ENCODE assay signal across 25 mouse cellular contexts in genomic region chr8:84346421-84346820, GRCm38 (mm10). TPM values are rescaled to one million over a fixed set of nuclear protein-coding genes. Genes with fewer than 3 reads are reported as not detected.
DNase-seq lines count a peak whose midpoint lies in the region; ATAC-seq and TF ChIP-seq lines count a peak whose summit lies in the region.
"Had no signal": no experiment of that assay in that cellular context is flagged by ENCODE, and none has a peak within 500 bp of the region (broad histone marks: within the 10 kb centered on the region; RNA-seq: fewer than 3 reads in every experiment).

No protein-coding gene starts in this region.

- no peaks in the 10 kb centered on the region for H3K4me1 ChIP-seq in kidney, embryonic 16.5 days (ENCODE audit: insufficient read depth, low read length)
- no peaks in the 10 kb centered on the region for H3K4me1 ChIP-seq in forebrain, embryonic 16.5 days (replicated peaks; ENCODE audit: control insufficient read depth, insufficient read depth, low read length)
- no peaks in the 10 kb centered on the region for H3K4me1 ChIP-seq in neural tube, embryonic 15.5 days
- H3K4me1 ChIP-seq: embryonic facial prominence, embryonic 10.5 days; embryonic facial prominence, embryonic 15.5 days; forebrain, embryonic 13.5 days; heart, embryonic 10.5 days; heart, embryonic 15.5 days; lung, embryonic 15.5 days; neural tube, embryonic 12.5 days had no signal

- H3K4me3 ChIP-seq in kidney, embryonic 16.5 days (ENCODE audit: low read length) = no peak overlapping the region
- no peak overlapping the region for H3K4me3 ChIP-seq in C2C12 (ENCODE audit: insufficient read depth, poor library complexity, severe bottlenecking)
- no peak overlapping the region for H3K4me3 ChIP-seq in forebrain, embryonic 16.5 days (replicated peaks; ENCODE audit: low read length)
- no peak overlapping the region for H3K4me3 ChIP-seq in neural tube, embryonic 15.5 days (replicated peaks)
- H3K4me3 ChIP-seq: embryonic facial prominence, embryonic 10.5 days; embryonic facial prominence, embryonic 15.5 days; forebrain, embryonic 13.5 days; heart, embryonic 10.5 days; heart, embryonic 15.5 days; lung, embryonic 15.5 days; midbrain, embryonic 10.5 days; myocyte; neural tube, embryonic 12.5 days had no signal

- no peaks in the 10 kb centered on the region for H3K27me3 ChIP-seq in kidney, embryonic 16.5 days (ENCODE audit: insufficient read depth, low read length)
- H3K27me3 ChIP-seq in C2C12 (ENCODE audit: control insufficient read depth, insufficient read depth, insufficient read length) = peaks cover 17% of the 10 kb centered on the region
- no peaks in the 10 kb centered on the region for H3K27me3 ChIP-seq in forebrain, embryonic 16.5 days (replicated peaks; ENCODE audit: control insufficient read depth, insufficient read depth, low read length)
- no peaks in the 10 kb centered on the region for H3K27me3 ChIP-seq in neural tube, embryonic 15.5 days (replicated peaks)
- H3K27me3 ChIP-seq: lung, embryonic 15.5 days; neural tube, embryonic 12.5 days had no signal

- no peaks in the 10 kb centered on the region for H3K9me3 ChIP-seq in kidney, embryonic 16.5 days (ENCODE audit: low read length)
- H3K9me3 ChIP-seq in forebrain, embryonic 16.5 days (ENCODE audit: control insufficient read depth, low read length) = no peaks in the 10 kb centered on the region
- no peaks in the 10 kb centered on the region for H3K9me3 ChIP-seq in neural tube, embryonic 15.5 days (replicated peaks)
- H3K9me3 ChIP-seq: embryonic facial prominence, embryonic 10.5 days; embryonic facial prominence, embryonic 15.5 days; forebrain, embryonic 13.5 days; G1E; heart, embryonic 10.5 days; heart, embryonic 15.5 days; lung, embryonic 15.5 days; midbrain, embryonic 10.5 days; neural tube, embryonic 12.5 days had no signal

- no peak overlapping the region for H3ac ChIP-seq in C2C12 (ENCODE audit: control insufficient read depth, insufficient read length, low read depth)

- ATAC-seq in kidney, embryonic 16.5 days (ENCODE audit: low FRiP score, low TSS enrichment) = no peak
- ATAC-seq in forebrain, embryonic 16.5 days = no peak
- ATAC-seq in neural tube, embryonic 15.5 days (ENCODE audit: low FRiP score) = no peak
- ATAC-seq: forebrain, embryonic 13.5 days; hindbrain, embryonic 16.5 days had no signal

- no peaks in the 10 kb centered on the region for H3K79me2 ChIP-seq in C2C12 (ENCODE audit: control insufficient read depth, insufficient read depth)

- no peaks in the 10 kb centered on the region for H3K36me3 ChIP-seq in kidney, embryonic 16.5 days (ENCODE audit: insufficient read depth, low read length)
- no peaks in the 10 kb centered on the region for H3K36me3 ChIP-seq in C2C12 (ENCODE audit: control insufficient read depth, insufficient read depth)
- no peaks in the 10 kb centered on the region for H3K36me3 ChIP-seq in forebrain, embryonic 16.5 days (ENCODE audit: control insufficient read depth, insufficient read depth)
- no peaks in the 10 kb centered on the region for H3K36me3 ChIP-seq in neural tube, embryonic 15.5 days
- H3K36me3 ChIP-seq: embryonic facial prominence, embryonic 10.5 days; embryonic facial prominence, embryonic 15.5 days; G1E; heart, embryonic 10.5 days; heart, embryonic 15.5 days; lung, embryonic 15.5 days; midbrain, embryonic 10.5 days; neural tube, embryonic 12.5 days had no signal

- no peak for TF ChIP-seq CTCF in C2C12 (IDR thresholded peaks at IDR 0.05; ENCODE audit: control insufficient read depth, insufficient read depth, insufficient read length)

- no peak overlapping the region for H3K9ac ChIP-seq in kidney, embryonic 16.5 days (replicated peaks; ENCODE audit: low read length)
- no peak overlapping the region for H3K9ac ChIP-seq in forebrain, embryonic 16.5 days (replicated peaks; ENCODE audit: low read depth, low read length)
- H3K9ac ChIP-seq in neural tube, embryonic 15.5 days (replicated peaks) = no peak overlapping the region
- H3K9ac ChIP-seq: embryonic facial prominence, embryonic 15.5 days; forebrain, embryonic 13.5 days; heart, embryonic 15.5 days; lung, embryonic 15.5 days; neural tube, embryonic 12.5 days had no signal

- DNase-seq in kidney, adult 8-10 months = peak; percentile 10 to 20
- DNase-seq in 3T3-L1 (ENCODE audit: low read depth, low spot score) = peak; percentile 45
- DNase-seq in fat pad, adult 2 months (ENCODE audit: extremely low read depth, low read depth, low spot score) = peak; percentile 23
- DNase-seq in spleen, postnatal 36 days (ENCODE audit: low spot score in 2 of 2) = no peak
- DNase-seq: adrenal gland, postnatal 25 days; cerebellum, adult 18-20 months; gastrocnemius, postnatal 14 days; heart, adult 11 months; right cerebral cortex, postnatal 25 days had no signal

- 57% methylated on average over 4 of the region's 4 CpGs for WGBS in kidney, embryonic 16.5 days
- 63% methylated on average over 4 of the region's 4 CpGs for WGBS in forebrain, embryonic 16.5 days
- WGBS in neural tube, embryonic 15.5 days = 44% methylated on average over 4 of the region's 4 CpGs

- H3K4me2 ChIP-seq in kidney, embryonic 16.5 days (replicated peaks; ENCODE audit: low read depth, low read length) = no peak overlapping the region
- no peak overlapping the region for H3K4me2 ChIP-seq in forebrain, embryonic 16.5 days (ENCODE audit: low read length)
- H3K4me2 ChIP-seq in neural tube, embryonic 15.5 days = no peak overlapping the region
- H3K4me2 ChIP-seq: embryonic facial prominence, embryonic 15.5 days; forebrain, embryonic 13.5 days; heart, embryonic 15.5 days; liver, embryonic 11.5 days; lung, embryonic 15.5 days; neural tube, embryonic 12.5 days had no signal

- H3K27ac ChIP-seq in kidney, embryonic 16.5 days (ENCODE audit: low read length) = no peak overlapping the region
- no peak overlapping the region for H3K27ac ChIP-seq in forebrain, embryonic 16.5 days (ENCODE audit: low read length)
- no peak overlapping the region for H3K27ac ChIP-seq in neural tube, embryonic 15.5 days (replicated peaks)
- H3K27ac ChIP-seq: embryonic facial prominence, embryonic 10.5 days; embryonic facial prominence, embryonic 15.5 days; forebrain, embryonic 13.5 days; heart, embryonic 10.5 days; heart, embryonic 15.5 days; lung, embryonic 15.5 days; midbrain, embryonic 10.5 days; neural tube, embryonic 12.5 days had no signal

- no peaks in the 10 kb centered on the region for H3K79me3 ChIP-seq in C2C12 (ENCODE audit: low read depth)

TF ChIP-seq in C2C12, 6 proteins besides CTCF, POLR2A, EP300 and RAD21:
- TF ChIP-seq USF1 (IDR thresholded peaks at IDR 0.05; ENCODE audit: low read depth) (no peak), FOSL1 (IDR thresholded peaks at IDR 0.05; ENCODE audit: insufficient read depth, low read length, poor library complexity, severe bottlenecking) (no peak), MAX (IDR thresholded peaks at IDR 0.05) (no peak), MYOG (IDR thresholded peaks at IDR 0.05; ENCODE audit: control insufficient read depth, extremely low read depth, insufficient read length) (no peak), CEBPB (IDR thresholded peaks at IDR 0.05; ENCODE audit: low read depth) (no peak), MYOD1 (IDR thresholded peaks at IDR 0.05; ENCODE audit: control insufficient read depth, insufficient read length, low read depth) (peak; percentile 33)

RNA-seq across cellular contexts. Expression of gene Cacna1a, which starts 41.8 kb away (rescaled TPM):
- polyA plus RNA-seq in kidney, embryonic 16.5 days (2015; fragmentation: Nextera tagmentation; extraction: Ambion mirVana) = 2.0 and 3.0 TPM in 2 replicates
- polyA plus RNA-seq in C2C12 (2012; fragmentation: generic; extraction: Trizol) = 3.1 TPM
- polyA plus RNA-seq in forebrain, embryonic 16.5 days (2015; fragmentation: Nextera tagmentation; extraction: Ambion mirVana) = 7.4 and 20.3 TPM in 2 replicates
- polyA plus RNA-seq in neural tube, embryonic 15.5 days (2015; fragmentation: Nextera tagmentation; extraction: Ambion mirVana) = 18.3 and 23.6 TPM in 2 replicates

Comparison
In these comparisons a context has a peak if more than half of its experiments do, and no peak if none do; other contexts are left out.
1. DNase-seq: peak in kidney, adult 8-10 months (2 of 2), 3T3-L1 (single experiment) and fat pad, adult 2 months (single experiment); none in spleen, postnatal 36 days (0 of 2).